Mouse (Mus musculus) gastrocnemius, adult 18-20 months (tissue): Measurements from ENCODE around the gene Mmp25. TPM values are rescaled to one million over a fixed set of nuclear protein-coding genes. Genes with fewer than 3 reads are reported as not detected.
"Not testable (repeated sequence)": the region's sequence is repeated elsewhere in the genome, so short reads cannot be mapped to it uniquely, and the experiment has no call there.

Experiments used
- DNase-seq: peaks from one replicate; pipeline ENCODE4 v3.0.0; 2021; ENCODE audit warnings: low spot score
- total RNA-seq, 2 experiments: library from RNA; stranded (reverse); gene quantifications; 2 replicates each; pipeline ENCODE4 v1.2.3; 2021

Gene Mmp25
- total RNA-seq, 2 experiments from 2014 or later: 0.07 TPM; not detected in 1

DNA sequence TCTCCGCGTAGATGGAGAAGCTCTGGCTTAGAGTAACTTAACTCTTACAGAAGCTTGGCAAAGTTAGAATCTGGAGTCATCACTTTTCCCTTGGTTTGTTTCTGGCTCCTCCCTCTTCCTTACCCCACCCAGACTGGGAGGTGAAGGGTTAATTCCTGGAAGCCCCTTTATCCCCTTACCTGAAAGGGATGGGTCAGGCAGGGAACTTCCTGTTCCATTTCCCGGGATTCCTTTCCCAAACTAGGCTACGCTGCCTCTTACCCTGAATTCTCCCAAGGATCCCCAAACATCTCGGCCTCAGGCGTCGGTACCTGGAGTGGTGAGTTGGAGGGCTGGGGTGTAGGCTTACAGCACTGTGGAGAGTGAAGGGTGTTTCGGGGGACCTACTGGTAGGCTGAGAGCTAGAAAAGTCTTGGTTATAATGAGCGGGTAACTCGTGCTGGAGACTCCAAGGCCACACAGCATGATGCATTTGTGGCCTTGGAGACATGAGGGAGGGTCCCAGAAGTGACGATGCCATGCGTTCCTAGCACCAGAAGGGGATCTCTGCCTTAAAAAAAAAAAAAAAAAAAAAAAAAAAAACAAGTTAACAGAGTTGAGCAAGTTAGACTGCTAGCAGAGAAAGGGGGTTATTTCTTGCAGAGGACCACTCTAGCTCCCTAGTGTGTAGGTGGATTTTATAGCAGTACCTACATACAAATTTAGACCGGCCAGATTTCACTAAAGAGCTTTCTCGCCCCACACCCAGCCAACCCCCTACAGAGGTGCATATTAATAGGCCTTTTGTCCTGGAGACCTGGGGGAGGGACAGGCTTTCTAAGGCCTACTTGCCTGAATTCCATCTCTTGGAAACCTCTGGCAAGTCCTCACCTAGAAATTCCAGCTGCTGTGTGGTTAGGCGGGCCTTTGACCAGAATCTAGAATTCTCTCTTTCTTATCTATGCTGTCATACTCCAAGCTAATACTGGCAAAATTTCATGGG, 44.1 kb downstream of the Mmp25 start, which contains the start of gene Zscan10:
Gene Zscan10 (plus strand): TSS at position 216 of the 982 bp plus-strand sequence.
- DNase-seq: no peak

DNA sequence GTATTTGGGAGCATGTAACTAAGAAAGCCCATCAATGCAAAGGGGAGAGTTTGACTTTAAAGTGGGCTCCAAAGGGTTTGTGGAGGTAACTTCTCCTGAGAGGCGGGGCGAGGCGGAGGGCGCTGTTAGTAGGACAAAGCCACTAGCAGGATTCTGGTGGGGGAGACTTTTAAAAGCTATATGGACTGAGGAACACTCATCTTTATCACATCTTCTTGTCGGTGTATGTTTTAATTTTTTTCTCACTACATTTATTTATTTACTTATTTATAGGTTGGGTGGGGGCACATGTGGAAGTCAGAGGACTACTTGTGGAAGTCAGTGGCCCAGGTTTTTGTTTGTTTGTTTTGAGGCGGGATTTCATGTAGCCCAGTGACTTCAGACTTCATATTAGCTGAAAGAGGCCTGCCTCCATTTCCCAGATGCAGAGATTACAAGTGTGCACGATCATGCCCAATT, 45.4 kb downstream of the Mmp25 start:
- DNase-seq: no peak

DNA sequence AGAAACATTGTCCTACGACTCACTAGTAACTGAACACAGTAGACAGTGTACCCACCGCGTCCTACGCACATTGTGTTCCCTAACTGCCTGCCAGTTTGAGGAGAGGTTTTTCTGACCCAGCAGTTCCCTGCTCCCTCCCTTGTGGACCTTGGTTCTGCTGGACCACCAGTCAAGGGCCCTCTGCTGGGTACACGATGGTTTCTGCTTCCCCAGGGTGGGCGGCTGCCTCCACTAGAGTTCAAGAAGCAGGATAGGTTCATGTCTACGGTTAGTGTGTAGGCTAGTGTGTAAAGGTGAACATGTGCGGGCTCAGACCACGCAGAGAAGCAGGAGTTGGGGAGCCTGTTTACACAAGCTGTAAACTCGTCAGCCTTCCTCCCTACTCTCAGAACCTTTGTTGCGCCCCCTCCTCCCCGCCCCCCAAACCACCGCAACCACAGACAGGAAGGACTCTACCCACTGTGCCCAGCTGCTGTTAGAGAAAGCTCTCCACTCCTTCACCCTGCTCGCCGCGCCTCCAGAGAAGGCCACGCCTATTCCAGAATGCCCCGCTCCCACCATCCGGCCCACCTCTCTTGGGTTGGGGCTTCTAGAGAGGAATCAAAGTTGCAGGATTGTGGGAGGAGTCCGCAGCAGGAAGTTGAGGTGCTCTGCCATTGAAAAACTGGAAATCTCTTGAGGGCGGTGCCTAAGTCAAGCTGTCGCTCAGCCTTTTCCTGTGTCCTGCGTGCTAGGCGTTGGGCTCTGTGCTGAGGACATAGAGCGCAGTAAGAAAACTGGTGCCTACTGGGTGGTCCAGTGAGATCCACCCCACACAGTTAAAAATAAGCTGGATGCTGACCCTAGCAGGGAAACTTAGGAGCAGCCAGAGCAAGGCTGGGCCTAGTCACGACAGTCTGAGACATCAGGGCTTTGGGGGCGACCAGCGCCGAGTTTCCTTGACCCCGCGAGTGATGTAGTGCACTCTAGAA, 46.2 kb downstream of the Mmp25 start, which contains the start of gene Zfp13:
Gene Zfp13 (minus strand): TSS at position 906 of the 971 bp plus-strand sequence.
- DNase-seq: peak; percentile 83

- not testable (repeated sequence) for DNase-seq
These were observed 49.9 kb downstream of the Mmp25 start for GRCm38 (mm10) chr17:23595139-23595538.

- DNase-seq: no peak
These were observed 52.2 kb downstream of the Mmp25 start for GRCm38 (mm10) chr17:23592926-23593300.

DNA sequence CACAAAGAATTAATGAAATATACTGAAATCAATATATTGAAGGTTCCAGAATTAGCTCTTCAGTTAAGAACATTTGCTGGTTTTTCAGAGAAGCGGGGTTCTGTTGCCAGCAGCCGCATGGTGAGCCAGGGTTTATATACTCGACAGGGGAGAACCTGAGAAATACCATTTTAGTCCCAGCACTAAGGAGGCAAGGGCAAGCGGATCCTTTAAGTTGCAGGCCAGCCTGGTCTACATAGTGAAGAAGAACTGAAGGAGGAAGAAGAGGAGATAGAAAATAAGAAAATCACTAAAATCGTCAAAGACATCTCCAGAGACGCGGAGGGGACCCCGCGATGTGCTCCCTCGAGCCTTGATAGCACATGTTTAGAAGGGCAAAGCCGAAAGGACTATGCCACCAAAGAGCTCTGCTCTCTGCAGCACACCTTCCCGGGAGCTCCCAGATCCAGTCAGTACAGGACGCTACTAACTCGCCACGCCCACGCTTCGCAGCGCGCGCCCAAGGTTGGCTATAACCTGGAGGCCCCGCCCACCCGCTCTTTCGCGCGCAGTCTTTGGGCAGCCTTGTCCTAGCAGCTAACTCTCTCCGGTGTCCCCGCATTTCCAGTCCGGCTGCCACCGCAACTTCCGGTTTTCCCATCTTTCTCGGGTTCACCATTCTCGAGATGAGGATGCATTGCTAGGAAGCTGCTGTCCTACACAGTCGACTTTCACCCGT, 52.7 kb downstream of the Mmp25 start:
- DNase-seq: peak; percentile 93

- no peak for DNase-seq
These were observed 57.8 kb downstream of the Mmp25 start for GRCm38 (mm10) chr17:23587253-23587652.

DNA sequence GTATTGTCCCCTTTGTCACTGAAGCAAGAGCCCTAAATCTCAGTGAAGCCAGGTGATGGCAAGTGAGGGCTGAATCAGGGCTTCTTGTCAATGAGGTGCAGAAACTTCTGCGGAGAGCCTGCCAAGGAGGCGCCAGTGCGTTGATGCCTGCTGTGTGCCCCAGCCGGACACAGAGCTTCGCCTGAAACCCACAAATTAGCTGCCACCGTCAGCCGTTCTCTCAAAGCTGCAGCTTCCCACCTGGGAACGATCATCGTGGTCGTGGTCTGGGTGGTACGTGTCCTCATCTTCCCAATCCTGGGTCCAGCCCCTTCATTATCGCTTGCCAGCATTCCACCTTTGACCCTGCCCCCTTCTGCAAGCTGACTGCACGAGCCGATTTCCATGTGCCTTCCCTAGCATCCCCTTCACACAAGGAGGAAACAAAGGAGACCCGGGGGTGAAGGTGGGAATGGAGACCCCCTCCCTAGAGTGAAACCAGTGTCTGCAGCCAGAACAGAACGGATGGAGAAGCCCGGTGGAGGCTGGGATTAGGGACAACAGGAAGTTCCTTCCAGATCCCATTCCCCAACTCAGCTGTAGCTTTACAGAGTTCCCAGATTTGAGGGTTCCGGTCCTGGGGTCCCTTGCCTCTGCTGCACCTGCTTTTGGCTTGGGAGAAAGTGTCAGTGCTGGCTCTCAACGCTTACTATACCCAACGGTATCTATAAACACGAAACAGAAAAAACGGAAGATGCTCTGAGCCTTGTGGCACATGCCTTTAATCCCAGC, 59.2 kb downstream of the Mmp25 start:
- peak; percentile 58 for DNase-seq

- no peak for DNase-seq
These were observed 60.3 kb downstream of the Mmp25 start for GRCm38 (mm10) chr17:23584786-23585185.

Other genes starting within 250 kb of the Mmp25 start
- gene Vmn2r117, start 165.6 kb downstream of the Mmp25 start, total RNA-seq: not detected
- gene Zfp213, start 81.0 kb downstream of the Mmp25 start, total RNA-seq: 1 to 10 TPM; 2.1 to 2.8 TPM
- gene Zfp13, start 45.8 kb downstream of the Mmp25 start, total RNA-seq: 1 to 10 TPM; 2.5 to 2.9 TPM
- not detected for gene Zscan10, start 44.4 kb downstream of the Mmp25 start, total RNA-seq
- not detected for gene Bicdl2, start 15.2 kb upstream of the Mmp25 start, total RNA-seq
- 100 to 1,000 TPM; 135 to 138 TPM for gene Hcfc1r1, start 28.3 kb upstream of the Mmp25 start, total RNA-seq
- gene Thoc6, start 28.6 kb upstream of the Mmp25 start, total RNA-seq: 1 to 10 TPM; 6.9 to 9.9 TPM
- 10 to 100 TPM; 19.6 to 99.5 TPM for gene Tnfrsf12a, start 32.2 kb upstream of the Mmp25 start, total RNA-seq
- gene Cldn6, start 34.0 kb upstream of the Mmp25 start, total RNA-seq: not detected
- under 1 TPM in 1 of 2 experiments, not detected in 1; 0.21 TPM for gene Cldn9, start 38.7 kb upstream of the Mmp25 start, total RNA-seq
- not detected for gene 1520401A03Rik, start 77.5 kb upstream of the Mmp25 start, total RNA-seq
- under 1 TPM; 0.32 to 0.57 TPM for gene Pkmyt1, start 81.1 kb upstream of the Mmp25 start, total RNA-seq
- gene Paqr4, start 95.6 kb upstream of the Mmp25 start, total RNA-seq: 1 to 10 TPM; 2.3 to 2.8 TPM
- gene Kremen2, start 100.6 kb upstream of the Mmp25 start, total RNA-seq: not detected
- gene Flywch1, start 126.3 kb upstream of the Mmp25 start, total RNA-seq: 10 to 100 TPM; 50.0 to 59.2 TPM
- gene Flywch2, start 140.8 kb upstream of the Mmp25 start, total RNA-seq: not detected
- 100 to 1,000 TPM; 145 to 160 TPM for gene Srrm2, start 145.3 kb upstream of the Mmp25 start, total RNA-seq
- gene Elob, start 183.9 kb upstream of the Mmp25 start, total RNA-seq: 100 to 1,000 TPM; 394 to 418 TPM
- gene Prss33, start 190.8 kb upstream of the Mmp25 start, total RNA-seq: not detected
- gene Prss32, start 198.6 kb upstream of the Mmp25 start, total RNA-seq: not detected
- not detected for gene Prss41, start 198.9 kb upstream of the Mmp25 start, total RNA-seq
- gene Prss21, start 222.8 kb upstream of the Mmp25 start, total RNA-seq: not detected
- not detected for gene Dcpp1, start 235.6 kb upstream of the Mmp25 start, total RNA-seq
- gene Dcpp2, start 235.6 kb upstream of the Mmp25 start, total RNA-seq: not detected